In genomic region chr14:17927469-17927868, GRCm38 (mm10) we compare ENCODE assay signal across 8 mouse cellular contexts.
A peak's percentile ranks its signal among the peaks of the same experiment; 100 is the strongest.
DNase-seq lines count a peak whose midpoint lies in the region; ATAC-seq lines count a peak whose summit lies in the region.

No protein-coding gene starts in this region.

- no peak for ATAC-seq in megakaryocyte, adult 5-6 weeks (ENCODE audit: poor library complexity, severe bottlenecking)

- DNase-seq in adrenal gland, adult 2 months, result peak; percentile 61
- no peak for DNase-seq in adrenal gland, postnatal 4 days (ENCODE audit: low spot score in 2 of 2)
- peak; percentile 59 for DNase-seq in 3T3-L1 (ENCODE audit: low read depth, low spot score)
- peak; percentile 50 for DNase-seq in cerebellum, adult 9-10 months
- peak; percentile 35 to 37 for DNase-seq in gastrocnemius, adult 8-10 months (ENCODE audit: low spot score in 2 of 2)
- DNase-seq in kidney, postnatal 4 days, result peak; percentile 43 to 58
- peak; percentile 40 for DNase-seq in lung, postnatal 25 days (ENCODE audit: low spot score)

Comparison
In these comparisons a context has a peak if more than half of its experiments do, and no peak if none do; other contexts are left out.
1. DNase-seq: peak in adrenal gland, adult 2 months (single experiment), 3T3-L1 (single experiment), cerebellum, adult 9-10 months (single experiment), gastrocnemius, adult 8-10 months (2 of 2), kidney, postnatal 4 days (2 of 2) and lung, postnatal 25 days (single experiment); none in adrenal gland, postnatal 4 days (0 of 2).